Mouse (Mus musculus): ENCODE measurements around the gene Fam166a. TPM values are rescaled to one million over a fixed set of nuclear protein-coding genes. Genes with fewer than 3 reads are reported as not detected.

The Fam166a gene
- total RNA-seq (2023): not detected

DNA sequence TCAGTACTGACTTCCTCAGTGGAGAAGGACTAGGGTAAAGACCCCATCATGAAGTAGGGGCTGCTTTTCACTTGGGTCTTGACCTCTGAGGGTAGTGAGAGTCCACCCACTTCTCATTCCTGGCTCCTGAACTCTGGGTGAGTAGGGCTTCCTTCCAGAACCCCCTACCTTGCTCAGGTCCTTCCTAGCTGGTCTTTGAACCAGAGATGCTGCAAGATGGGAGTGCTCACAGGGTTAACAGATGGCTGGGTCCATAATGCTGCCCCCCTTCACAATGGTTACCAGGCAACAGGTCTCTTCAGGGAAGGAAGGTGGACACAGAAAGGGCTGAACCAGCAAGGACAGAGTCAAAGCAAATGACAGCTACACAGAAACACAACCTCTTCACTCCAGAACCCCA is at the start of gene Fam166a:
Gene Fam166a (plus strand): TSS at position 301 of the 400 bp plus-strand sequence.

GRCm38 (mm10) chr2:25180478-25180903 is 38.1 kb upstream of the Fam166a start, which contains the start of gene Nrarp:
TSS of gene Nrarp (plus strand) at chr2:25180758.

DNA sequence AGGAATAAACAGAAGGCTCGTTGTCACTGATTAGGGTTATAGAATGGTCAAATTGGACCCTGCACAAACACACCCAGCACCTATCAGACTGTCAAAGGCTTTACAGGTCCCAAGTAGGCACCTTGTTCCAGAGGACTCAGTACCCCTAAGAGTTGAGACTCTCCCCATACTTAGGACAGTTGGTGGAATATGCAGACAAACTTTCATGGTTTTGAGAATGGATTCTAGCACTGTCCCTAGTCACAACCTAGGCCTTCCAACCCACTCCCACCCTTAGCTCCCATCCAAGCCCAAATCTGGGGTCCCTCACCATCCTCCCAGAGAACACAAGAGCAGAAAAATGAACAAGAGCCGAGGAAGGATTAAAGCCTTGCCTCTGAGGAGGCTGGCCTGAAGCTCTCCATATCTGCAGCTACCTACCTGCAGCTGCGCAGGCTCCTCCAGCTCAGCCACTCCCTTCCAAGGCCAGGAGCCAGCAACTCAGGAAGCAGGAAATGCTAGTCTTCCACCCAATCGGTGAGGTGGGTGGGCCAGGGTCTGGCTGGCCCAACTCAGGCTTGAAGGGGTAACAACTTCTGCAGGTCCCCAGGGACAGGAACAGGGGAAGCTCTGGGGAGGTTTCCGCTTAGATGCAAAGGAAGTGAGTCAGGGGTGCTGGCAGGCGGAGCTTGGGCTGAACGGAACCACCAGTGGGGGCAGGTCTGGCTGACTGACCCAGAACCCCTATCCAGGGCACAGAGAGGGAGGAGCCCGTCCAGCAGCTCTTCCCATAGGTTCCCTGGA is 22.2 kb upstream of the Fam166a start, which contains the start of gene Tor4a:
Gene Tor4a (minus strand): TSS at position 715 of the 783 bp plus-strand sequence.

DNA sequence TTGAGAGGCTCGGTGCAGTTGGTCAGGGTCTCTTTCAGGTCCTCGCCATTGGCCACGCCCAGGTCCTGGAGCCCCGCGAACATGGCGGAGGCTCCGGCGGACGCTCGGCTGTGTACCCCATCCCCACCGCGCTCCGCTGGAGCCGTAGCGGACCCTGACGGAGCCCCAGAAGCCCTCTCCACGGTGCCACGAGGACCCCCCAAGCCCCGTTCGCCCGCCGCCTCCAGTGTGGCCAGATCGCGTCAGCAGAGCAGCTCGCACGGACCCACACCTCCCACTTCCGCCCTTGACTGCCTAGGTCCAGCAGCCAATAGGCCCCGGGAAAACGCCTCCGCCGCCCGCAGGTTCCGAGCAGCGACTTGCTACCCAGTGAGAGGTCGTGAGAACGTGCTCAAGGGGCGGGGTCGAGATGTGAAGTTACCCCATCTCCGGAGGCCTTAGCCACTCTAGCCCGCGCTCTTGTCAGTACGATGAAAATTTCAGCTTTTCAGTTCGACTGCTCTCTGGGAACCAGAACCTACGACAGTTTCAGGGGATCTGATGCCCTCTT is 7.3 kb upstream of the Fam166a start, which contains the start of gene Nelfb:
Gene Nelfb (minus strand): TSS at position 369 of the 550 bp plus-strand sequence.

GRCm38 (mm10) chr2:25214444-25214843 is 4.1 kb upstream of the Fam166a start, which contains the start of gene Stpg3:
TSS of gene Stpg3 (minus strand) at chr2:25214637.

GRCm38 (mm10) chr2:25224492-25224765 is 5.9 kb downstream of the Fam166a start, which contains the start of gene Tubb4b:
TSS of gene Tubb4b (minus strand) at chr2:25224702.

DNA sequence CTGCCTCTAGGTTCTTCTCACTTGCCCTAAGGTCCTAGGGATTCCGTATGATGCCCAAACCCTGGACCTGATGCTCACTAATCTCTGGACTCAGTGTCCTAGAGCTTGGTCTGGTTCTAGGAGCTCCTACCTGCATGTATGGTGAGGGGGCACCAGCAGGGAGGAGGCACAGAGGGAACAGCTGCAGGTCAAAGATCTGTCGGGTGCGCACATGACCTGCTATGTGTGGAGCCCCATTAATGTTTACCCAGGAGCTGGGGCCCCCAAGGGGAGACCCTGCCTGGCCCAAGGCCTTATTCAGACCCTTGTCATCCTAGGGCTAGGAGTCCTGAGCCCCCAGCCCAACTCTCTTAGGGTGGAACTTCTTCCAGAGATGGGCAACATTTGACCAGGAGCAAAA is 15.5 kb downstream of the Fam166a start, which contains the start of gene Slc34a3:
Gene Slc34a3 (minus strand): TSS at position 315 of the 400 bp plus-strand sequence.

GRCm38 (mm10) chr2:25236614-25237013 is 18.1 kb downstream of the Fam166a start, which contains the start of gene Rnf224:
TSS of gene Rnf224 (minus strand) at chr2:25236787.

DNA sequence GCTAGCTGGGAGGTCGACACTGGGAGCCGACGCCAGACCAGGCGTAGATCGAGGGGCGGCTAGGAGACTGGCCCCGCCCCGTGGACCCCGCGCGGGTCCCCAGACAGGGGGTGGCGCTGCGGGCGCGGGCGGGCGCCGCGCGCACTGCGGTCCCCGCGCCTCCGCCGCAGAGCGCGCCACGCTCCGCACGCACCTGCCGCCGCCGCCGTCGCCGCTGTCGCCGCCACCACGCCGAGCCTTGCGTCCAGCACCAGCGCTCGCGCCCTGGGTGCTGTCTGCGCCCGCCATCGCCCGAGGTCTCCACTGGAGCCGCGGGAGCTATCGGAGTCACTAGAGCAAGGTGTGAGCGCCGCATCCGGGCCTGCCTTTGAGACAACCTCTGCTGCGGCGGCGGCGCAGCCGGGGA is 23.6 kb downstream of the Fam166a start, which contains the start of the genes Rnf208 and Cysrt1:
Gene Rnf208 (plus strand): TSS at position 155 of the 406 bp plus-strand sequence.
Gene Cysrt1 (minus strand): TSS at position 352 of the 406 bp plus-strand sequence.

GRCm38 (mm10) chr2:25246183-25247072 is 27.9 kb downstream of the Fam166a start, which contains the start of gene AL732309.1:
TSS of gene AL732309.1 (minus strand) at chr2:25246863.

DNA sequence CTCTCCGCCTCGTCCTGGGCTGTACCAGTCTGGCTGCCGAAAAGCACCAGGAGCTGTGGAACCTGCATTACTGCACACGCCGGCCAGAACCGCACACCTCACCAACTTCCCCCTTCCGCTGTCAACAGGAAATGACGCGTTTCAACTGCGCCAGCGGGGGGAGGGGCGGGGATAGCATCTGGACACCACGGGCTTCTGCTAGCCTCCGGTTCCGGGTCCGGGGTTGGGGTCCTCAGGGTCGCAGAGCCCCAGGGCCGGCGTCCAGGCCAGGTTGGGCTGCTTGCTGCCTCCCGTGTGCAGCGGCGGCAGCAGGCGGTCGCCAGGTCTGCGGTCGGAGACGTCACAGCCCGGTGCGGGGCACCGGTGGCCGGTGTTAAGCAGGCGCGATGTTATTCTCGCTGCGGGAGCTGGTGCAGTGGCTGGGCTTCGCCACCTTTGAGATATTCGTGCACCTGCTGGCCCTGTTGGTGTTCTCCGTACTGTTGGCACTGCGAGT is 36.8 kb downstream of the Fam166a start, which contains the start of gene Tmem203:
Gene Tmem203 (plus strand): TSS at position 156 of the 496 bp plus-strand sequence.

DNA sequence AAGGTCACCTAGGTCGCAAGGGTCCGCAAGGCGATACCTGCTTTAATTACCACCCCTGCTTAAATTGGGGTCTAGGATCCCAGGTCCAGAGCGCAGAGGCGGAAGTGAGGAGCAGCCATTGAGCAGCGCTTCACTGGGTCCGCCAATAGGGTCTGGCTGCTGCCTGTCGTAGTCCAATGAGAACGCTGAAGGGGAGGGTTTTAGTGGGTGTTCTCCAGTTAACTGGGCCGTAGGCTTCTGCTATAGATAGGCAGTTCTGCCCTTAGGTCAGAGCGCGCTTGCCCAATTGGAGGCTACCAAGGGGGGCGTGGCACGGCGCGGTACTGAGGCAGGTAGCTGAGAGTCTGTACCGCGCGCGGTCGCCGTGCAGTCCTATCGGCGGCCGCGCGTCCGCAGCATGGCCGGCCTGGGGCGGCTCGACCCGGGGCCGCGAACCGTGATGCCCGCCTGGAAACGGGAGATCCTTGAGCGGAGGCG is 43.8 kb downstream of the Fam166a start, which contains the start of gene Tprn:
Gene Tprn (plus strand): TSS at position 328 of the 477 bp plus-strand sequence.

Other genes starting within 250 kb of the Fam166a start
- gene Mrpl41, start 243.6 kb upstream of the Fam166a start, total RNA-seq (2023): 25.7 TPM
- 177 TPM for gene Pnpla7, start 242.7 kb upstream of the Fam166a start, total RNA-seq (2023)
- 22.3 TPM for gene Nsmf, start 164.4 kb upstream of the Fam166a start, total RNA-seq (2023)
- gene Entpd8, start 138.4 kb upstream of the Fam166a start, total RNA-seq (2023): not detected
- gene Noxa1, start 123.6 kb upstream of the Fam166a start, total RNA-seq (2023): not detected
- gene Nrarp, start 38.0 kb upstream of the Fam166a start, total RNA-seq (2023): 5.2 TPM
- gene Tor4a, start 21.9 kb upstream of the Fam166a start, total RNA-seq (2023): 23.0 TPM
- gene Nelfb, start 7.3 kb upstream of the Fam166a start, total RNA-seq (2023): 63.7 TPM
- not detected for gene Stpg3, start 4.1 kb upstream of the Fam166a start, total RNA-seq (2023)
- 113 TPM for gene Tubb4b, start 6.0 kb downstream of the Fam166a start, total RNA-seq (2023)
- not detected for gene Slc34a3, start 15.6 kb downstream of the Fam166a start, total RNA-seq (2023)
- not detected for gene Rnf224, start 18.0 kb downstream of the Fam166a start, total RNA-seq (2023)
- gene Rnf208, start 23.5 kb downstream of the Fam166a start, total RNA-seq (2023): not detected
- gene Cysrt1, start 23.7 kb downstream of the Fam166a start, total RNA-seq (2023): not detected
- 5.9 TPM for gene AL732309.1, start 28.1 kb downstream of the Fam166a start, total RNA-seq (2023)
- 24.4 TPM for gene Tmem203, start 36.7 kb downstream of the Fam166a start, total RNA-seq (2023)
- gene Tprn, start 43.9 kb downstream of the Fam166a start, total RNA-seq (2023): 29.6 TPM
- gene Ssna1, start 53.7 kb downstream of the Fam166a start, total RNA-seq (2023): 35.2 TPM
- 99.3 TPM for gene Anapc2, start 53.7 kb downstream of the Fam166a start, total RNA-seq (2023)
- gene Tmem210, start 69.4 kb downstream of the Fam166a start, total RNA-seq (2023): not detected
- not detected for gene Lrrc26, start 71.2 kb downstream of the Fam166a start, total RNA-seq (2023)
- not detected for gene Grin1, start 100.4 kb downstream of the Fam166a start, total RNA-seq (2023)
- 50.6 TPM for gene Man1b1, start 113.6 kb downstream of the Fam166a start, total RNA-seq (2023)
- 17.2 TPM for gene Dpp7, start 137.6 kb downstream of the Fam166a start, total RNA-seq (2023)
- 10.3 TPM for gene Uap1l1, start 146.9 kb downstream of the Fam166a start, total RNA-seq (2023)
- 0.74 TPM for gene Sapcd2, start 153.6 kb downstream of the Fam166a start, total RNA-seq (2023)
- gene Entpd2, start 177.1 kb downstream of the Fam166a start, total RNA-seq (2023): 1.4 TPM
- gene Npdc1, start 180.6 kb downstream of the Fam166a start, total RNA-seq (2023): 0.98 TPM
- gene Fut7, start 204.5 kb downstream of the Fam166a start, total RNA-seq (2023): 0.59 TPM
- 69.0 TPM for gene Abca2, start 210.0 kb downstream of the Fam166a start, total RNA-seq (2023)
- gene Clic3, start 238.1 kb downstream of the Fam166a start, total RNA-seq (2023): not detected
- 92.6 TPM for gene Paxx, start 242.3 kb downstream of the Fam166a start, total RNA-seq (2023)